Mouse (Mus musculus) hindbrain, postnatal 0 days (tissue): ENCODE measurements around the gene Mllt10. TPM values are rescaled to one million over a fixed set of nuclear protein-coding genes. Genes with fewer than 3 reads are reported as not detected.
A peak's percentile ranks its signal among the peaks of the same experiment; 100 is the strongest.

Experiments
- ATAC-seq: fragments of 200-750 bp; cut with Nextera tagmentation; 2 replicates; pipeline ENCODE4 v1.8.0; 2017; ENCODE audit warnings: mild to moderate bottlenecking, moderate TSS enrichment, moderate library complexity
- DNase-seq: peaks from one replicate; pipeline ENCODE4 v3.0.0-alpha.2; 2015; ENCODE audit warnings: low spot score
- H3K27ac ChIP-seq: fragments of 300-500 bp; sonication (generic); 2 replicates; pipeline ENCODE4 v1.5.1; 2014; ENCODE audit warnings: mild to moderate bottlenecking
- H3K27me3 ChIP-seq: fragments of 300-500 bp; sonication (generic); 2 replicates; pipeline ENCODE4 v1.6.1; 2014; ENCODE audit warnings: low read length, mixed read lengths; ENCODE audit not compliant: insufficient read depth
- H3K36me3 ChIP-seq: fragments of 300-500 bp; sonication (generic); 2 replicates; pipeline ENCODE4 v1.6.1; 2014; ENCODE audit warnings: low read length, mixed read lengths; ENCODE audit not compliant: insufficient read depth
- H3K4me1 ChIP-seq: fragments of 300-500 bp; sonication (generic); 2 replicates; pipeline ENCODE4 v1.6.1; 2014; ENCODE audit warnings: antibody characterized with exemption, low read length, mixed read lengths; ENCODE audit not compliant: insufficient read depth
- H3K4me2 ChIP-seq: fragments of 300-500 bp; sonication (generic); 2 replicates; pipeline ENCODE4 v1.6.1; 2014; ENCODE audit warnings: low read depth, mild to moderate bottlenecking, low read length, moderate library complexity, mixed read lengths
- H3K4me3 ChIP-seq: fragments of 300-500 bp; sonication (generic); 2 replicates; pipeline ENCODE4 v1.5.1; 2014; ENCODE audit warnings: low read length
- H3K9ac ChIP-seq: fragments of 300-500 bp; sonication (generic); replicated peaks from 2 replicates; pipeline ENCODE4 v1.6.1; 2014; ENCODE audit warnings: mild to moderate bottlenecking, low read length, moderate library complexity, mixed read lengths
- H3K9me3 ChIP-seq: fragments of 300-500 bp; sonication (generic); 2 replicates; pipeline ENCODE4 v1.6.1; 2016; ENCODE audit warnings: low read length, mixed read lengths
- CTCF ChIP-seq: IDR thresholded peaks from 2 replicates; pipeline ENCODE4 v1.5.1; 2016; ENCODE audit warnings: antibody characterized with exemption, control low read depth, low read depth
- WGBS: fragments of 180-500 bp; shearing (Covaris S2); extraction: QIAGEN DNeasy Blood & Tissue Kit; methylation state at CpG from one replicate; pipeline ENCODE4 v1.1.7; 2014; 5-methylcytosine and 5-hydroxymethylcytosine counted together
- polyA plus RNA-seq: library from polyadenylated mRNA; unstranded; fragments of >200 nt; fragmentation: Nextera tagmentation; extraction: Ambion mirVana; gene quantifications from 2 replicates; pipeline ENCODE4 v1.2.1, GENCODE M21; 2015
- total RNA-seq: library from RNA; depleted of rRNA; stranded (reverse); fragments of >200 nt; gene quantifications from 2 replicates; pipeline ENCODE4 v1.2.3, GENCODE M21; 2014

Gene Mllt10
- total and polyA plus RNA-seq, 2 experiments from 2014 or later = 25.6 to 30.0 TPM

DNA sequence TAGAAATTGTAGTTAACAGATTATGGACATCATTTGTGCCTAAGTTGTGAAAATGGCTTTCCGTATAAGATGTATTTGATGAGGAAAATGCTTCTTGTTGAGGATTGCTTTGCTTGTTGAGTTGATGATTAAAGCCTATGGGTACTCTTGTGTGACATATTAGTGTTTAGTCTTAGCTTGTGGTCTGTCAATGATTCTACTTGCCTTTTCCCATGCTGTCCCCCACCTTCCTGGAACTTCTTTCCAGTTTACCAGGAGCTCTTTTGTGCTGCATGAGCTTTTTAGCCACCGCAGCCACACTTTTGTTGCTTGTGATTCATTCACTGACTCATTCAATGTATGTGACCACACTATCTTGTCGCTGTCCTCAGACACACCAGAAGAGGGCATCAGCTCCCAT lies 53.2 kb downstream of the Mllt10 start:
- H3K27me3 ChIP-seq = no peaks in the 10 kb centered on the region
- WGBS = 95% methylated on average over 3 of the region's 3 CpGs
- H3K4me2 ChIP-seq = no peak overlapping the region
- no peak overlapping the region for H3K4me3 ChIP-seq
- DNase-seq (no peak), ATAC-seq (no peak)
- no peak overlapping the region for H3K27ac ChIP-seq
- TF ChIP-seq CTCF = 0 out of 2 replicates have a peak, but pooled peaks have one; percentile 16
- H3K9me3 ChIP-seq = no peaks in the 10 kb centered on the region
- no peaks in the 10 kb centered on the region for H3K4me1 ChIP-seq
- H3K9ac ChIP-seq = no peak overlapping the region
- no peaks in the 10 kb centered on the region; the same call in 1 of the 2 replicates for H3K36me3 ChIP-seq

DNA sequence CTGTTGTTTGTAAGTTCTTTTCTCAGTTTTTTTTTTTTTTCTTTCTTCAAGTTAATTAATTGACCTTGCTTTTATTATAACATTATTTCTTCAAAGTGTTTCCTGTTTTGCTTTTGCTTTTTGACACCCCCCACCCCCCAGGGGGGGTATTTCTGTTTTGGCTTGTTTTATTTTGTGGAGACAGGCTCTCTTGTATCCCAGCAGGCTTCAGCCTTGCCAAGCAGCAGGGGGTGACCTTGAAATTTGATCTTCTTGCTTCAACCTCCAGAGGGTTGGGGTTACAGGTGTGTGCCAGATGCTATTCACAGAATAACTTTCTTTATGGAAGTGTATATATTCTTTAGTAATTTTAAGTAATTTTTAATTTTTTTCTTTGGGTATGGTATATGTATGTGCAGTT lies 56.4 kb downstream of the Mllt10 start:
- Histone ChIP-seq H3K9ac (no peak overlapping the region), H3K9me3 (no peaks in the 10 kb centered on the region), H3K27me3 (no peaks in the 10 kb centered on the region), H3K36me3 (no peaks in the 10 kb centered on the region; the same call in 1 of the 2 replicates), H3K4me3 (no peak overlapping the region), H3K27ac (no peak overlapping the region), H3K4me2 (no peak overlapping the region), H3K4me1 (no peaks in the 10 kb centered on the region)
- ATAC-seq (no peak), DNase-seq (no peak)
- no peak for TF ChIP-seq CTCF

DNA sequence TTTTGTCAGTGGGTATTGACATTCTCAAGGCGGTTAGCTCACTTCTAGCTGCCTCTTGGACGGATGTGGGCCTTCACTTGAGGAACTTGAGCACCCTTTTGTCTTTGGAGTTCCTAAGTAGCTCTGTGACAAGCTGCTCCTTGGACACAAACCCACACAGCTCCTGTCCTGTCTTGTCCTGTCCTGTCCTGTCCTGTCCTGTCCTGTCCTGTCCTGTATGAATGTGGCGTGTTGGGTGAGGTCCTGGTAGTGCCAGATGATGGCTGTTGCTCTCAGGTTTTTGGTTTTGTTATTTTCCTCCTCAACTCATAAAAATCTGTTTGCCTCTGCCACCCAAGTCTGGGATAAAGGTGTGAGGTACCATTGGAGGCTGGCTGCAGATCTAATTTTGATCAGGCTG lies 61.4 kb downstream of the Mllt10 start:
- no peak overlapping the region for H3K4me3 ChIP-seq
- DNase-seq (no peak), ATAC-seq (no peak)
- no peaks in the 10 kb centered on the region for H3K4me1 ChIP-seq
- no peaks in the 10 kb centered on the region; the same call in 1 of the 2 replicates for H3K36me3 ChIP-seq
- no peak for TF ChIP-seq CTCF
- H3K27ac ChIP-seq = no peak overlapping the region
- H3K27me3 ChIP-seq = no peaks in the 10 kb centered on the region
- H3K4me2 ChIP-seq = no peak overlapping the region
- 84% methylated on average over 3 of the region's 3 CpGs for WGBS
- no peaks in the 10 kb centered on the region for H3K9me3 ChIP-seq
- no peak overlapping the region for H3K9ac ChIP-seq

DNA sequence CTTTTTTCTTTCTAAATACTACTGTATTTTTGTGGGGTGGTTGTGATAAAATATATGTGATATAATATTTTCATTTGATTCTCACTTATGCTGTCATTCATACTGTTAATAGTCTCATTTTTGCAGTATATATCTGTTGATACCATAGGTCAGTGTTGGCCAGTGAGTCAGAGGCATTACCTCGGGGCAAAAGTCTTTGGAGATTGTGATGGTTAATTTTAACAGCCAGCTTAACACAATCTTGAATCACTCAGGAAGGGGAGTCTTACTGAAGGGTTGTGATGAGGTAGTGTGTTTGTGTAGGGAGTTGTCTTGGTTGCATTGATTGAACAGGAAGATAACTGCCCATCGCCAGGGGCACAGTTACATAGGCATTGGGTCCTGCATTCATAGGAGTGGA lies 83.1 kb downstream of the Mllt10 start:
- Histone ChIP-seq H3K9ac (no peak overlapping the region), H3K36me3 (peaks cover 18% of the 10 kb centered on the region; the same call in 1 of the 2 replicates), H3K4me1 (no peaks in the 10 kb centered on the region), H3K9me3 (no peaks in the 10 kb centered on the region), H3K27me3 (no peaks in the 10 kb centered on the region), H3K27ac (no peak overlapping the region), H3K4me3 (no peak overlapping the region), H3K4me2 (no peak overlapping the region)
- ATAC-seq = no peak
- WGBS = 93% methylated on average over 2 of the region's 2 CpGs
- no peak for TF ChIP-seq CTCF
- DNase-seq = no peak

DNA sequence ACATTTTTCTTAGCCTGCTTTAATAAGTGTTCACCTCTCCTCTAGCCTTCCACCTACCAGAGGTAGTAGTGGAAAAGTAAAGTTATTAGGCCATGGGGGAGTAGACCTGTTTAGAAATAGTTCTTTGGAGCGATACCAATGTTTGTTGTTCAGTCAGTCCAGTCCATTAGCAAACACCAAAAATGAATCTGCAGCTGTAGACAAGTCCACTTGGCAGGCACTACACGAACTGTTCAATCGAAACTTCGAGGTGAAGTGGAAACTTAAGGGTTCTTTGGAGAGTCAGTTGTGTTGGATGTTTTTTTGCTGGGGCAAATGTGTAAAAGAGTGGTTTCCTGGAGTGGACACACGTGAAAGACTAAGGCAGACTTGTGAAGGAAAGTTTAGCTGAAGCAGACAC lies 84.6 kb downstream of the Mllt10 start:
- DNase-seq (no peak), ATAC-seq (no peak)
- WGBS = 98% methylated on average over 5 of the region's 5 CpGs
- H3K9me3 ChIP-seq = no peaks in the 10 kb centered on the region
- H3K4me3 ChIP-seq = no peak overlapping the region
- H3K9ac ChIP-seq = no peak overlapping the region
- H3K4me2 ChIP-seq = no peak overlapping the region
- peaks cover 18% of the 10 kb centered on the region; the same call in 1 of the 2 replicates for H3K36me3 ChIP-seq
- no peaks in the 10 kb centered on the region for H3K27me3 ChIP-seq
- no peak for TF ChIP-seq CTCF
- no peaks in the 10 kb centered on the region for H3K4me1 ChIP-seq
- no peak overlapping the region for H3K27ac ChIP-seq

DNA sequence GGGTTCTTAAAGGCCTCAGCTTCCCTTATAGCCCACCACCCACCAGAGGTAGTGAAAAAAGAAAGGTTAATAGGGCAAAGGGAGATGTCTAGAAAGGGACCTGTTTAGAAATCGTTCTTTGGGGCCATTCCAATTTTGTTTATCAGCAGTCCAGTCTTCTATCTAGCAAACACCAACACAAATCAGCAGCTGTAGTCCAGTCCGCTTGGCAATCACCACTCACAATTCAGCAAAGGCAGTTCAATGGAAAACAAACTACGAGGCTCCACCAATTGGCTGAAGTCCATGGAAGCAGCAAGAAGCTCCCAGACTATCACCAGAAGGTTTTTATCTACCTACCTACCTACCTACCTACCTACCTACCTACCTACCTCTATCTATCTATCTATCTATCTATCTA lies 101.1 kb downstream of the Mllt10 start:
- 87% methylated on average over 3 of the region's 3 CpGs for WGBS
- no peak for ATAC-seq
- H3K4me2 ChIP-seq = no peak overlapping the region
- H3K4me1 ChIP-seq = no peaks in the 10 kb centered on the region
- H3K4me3 ChIP-seq = no peak overlapping the region
- no peak for DNase-seq
- H3K27me3 ChIP-seq = no peaks in the 10 kb centered on the region
- H3K9me3 ChIP-seq = no peaks in the 10 kb centered on the region
- H3K36me3 ChIP-seq = peaks cover 5% of the 10 kb centered on the region; the same call in 1 of the 2 replicates
- no peak for TF ChIP-seq CTCF
- no peak overlapping the region for H3K27ac ChIP-seq
- no peak overlapping the region for H3K9ac ChIP-seq

DNA sequence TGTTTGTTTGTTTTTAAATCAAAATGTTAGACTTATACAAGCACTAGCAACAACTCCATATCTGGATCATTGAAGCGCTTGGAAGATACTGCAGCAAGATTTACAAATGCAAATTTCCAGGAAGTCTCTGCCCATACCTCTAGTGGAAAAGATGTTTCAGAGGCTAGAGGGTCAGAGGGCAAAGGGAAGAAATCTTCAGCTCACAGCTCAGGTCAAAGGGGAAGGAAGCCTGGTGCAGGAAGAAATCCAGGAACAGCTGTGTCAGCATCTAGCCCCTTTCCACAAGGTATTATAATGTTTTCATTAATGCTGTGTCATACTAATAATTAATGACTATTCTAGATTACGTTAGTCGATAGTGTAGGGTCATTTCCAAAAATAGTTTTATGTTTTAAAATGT lies 104.4 kb downstream of the Mllt10 start:
- DNase-seq (no peak), ATAC-seq (no peak)
- no peak overlapping the region for H3K27ac ChIP-seq
- H3K4me2 ChIP-seq = no peak overlapping the region
- no peak overlapping the region for H3K9ac ChIP-seq
- WGBS = 91% methylated on average over 3 of the region's 3 CpGs
- TF ChIP-seq CTCF = no peak
- no peaks in the 10 kb centered on the region for H3K27me3 ChIP-seq
- H3K4me3 ChIP-seq = no peak overlapping the region
- peaks cover 13% of the 10 kb centered on the region; the same call in 1 of the 2 replicates for H3K36me3 ChIP-seq
- no peaks in the 10 kb centered on the region for H3K9me3 ChIP-seq
- no peaks in the 10 kb centered on the region for H3K4me1 ChIP-seq
